Mouse (Mus musculus) liver, adult 2 months (tissue): ENCODE results near the gene Ptpn11. TPM values are rescaled to one million over a fixed set of nuclear protein-coding genes. Genes with fewer than 3 reads are reported as not detected.

Source experiments
- DNase-seq: peaks from one replicate; pipeline ENCODE4 v3.0.0-alpha.2; 2011; ENCODE audit warnings: low read depth, low spot score; ENCODE audit errors: extremely low read depth
- H3K27ac ChIP-seq: fragments of 200-500 bp; replicated peaks from 2 replicates; pipeline ENCODE4 v1.5.1; 2012; ENCODE audit warnings: low read depth, mild to moderate bottlenecking, control low read depth, inconsistent platforms, low read length; ENCODE audit not compliant: insufficient read depth
- H3K27me3 ChIP-seq: fragments of 200-500 bp; 2 replicates; pipeline ENCODE4 v1.6.1; 2012; ENCODE audit warnings: mild to moderate bottlenecking, moderate library complexity, low read length, inconsistent platforms; ENCODE audit not compliant: control insufficient read depth, insufficient read depth
- H3K36me3 ChIP-seq: fragments of 200-500 bp; 2 replicates; pipeline ENCODE4 v1.6.1; 2012; ENCODE audit warnings: low read length, inconsistent platforms; ENCODE audit not compliant: control insufficient read depth, insufficient read depth
- H3K4me1 ChIP-seq: fragments of 200-500 bp; 2 replicates; pipeline ENCODE4 v1.6.1; 2011; ENCODE audit warnings: low read length; ENCODE audit not compliant: control insufficient read depth, insufficient read depth
- H3K4me3 ChIP-seq: fragments of 200-500 bp; 2 replicates; pipeline ENCODE4 v1.5.1; 2011; ENCODE audit warnings: low read depth, mild to moderate bottlenecking, control low read depth, low read length, moderate library complexity; ENCODE audit not compliant: insufficient read depth
- H3K79me2 ChIP-seq: fragments of 200-500 bp; 2 replicates; pipeline ENCODE4 v1.6.1; 2012; ENCODE audit warnings: inconsistent platforms, mild to moderate bottlenecking, low read length, moderate library complexity; ENCODE audit not compliant: control insufficient read depth, insufficient read depth
- H3K9ac ChIP-seq: fragments of 200-500 bp; 2 replicates; pipeline ENCODE4 v1.6.1; 2012; ENCODE audit warnings: low read depth, mild to moderate bottlenecking, control low read depth, inconsistent platforms, low read length
- CTCF ChIP-seq: fragments of 200-500 bp; IDR thresholded peaks from 2 replicates; pipeline ENCODE4 v1.5.1; 2011; ENCODE audit warnings: low read depth, low read length, control low read depth
- POLR2A ChIP-seq: fragments of 200-500 bp; IDR thresholded peaks from 2 replicates; pipeline ENCODE4 v1.6.1; 2011; ENCODE audit warnings: low read length, control low read depth; ENCODE audit not compliant: insufficient read depth; ENCODE audit errors: extremely low read depth
- WGBS: fragments of 180-500 bp; shearing (Covaris S2); methylation state at CpG from one replicate; pipeline ENCODE4 v1.1.7; 2018; 5-methylcytosine and 5-hydroxymethylcytosine counted together
- polyA plus RNA-seq: library from polyadenylated mRNA; depleted of rRNA; stranded (reverse); fragments of >200 nt; gene quantifications from 2 replicates; pipeline ENCODE4 v1.2.3, GENCODE M21; 2012
- total RNA-seq: library from RNA; depleted of rRNA; stranded (reverse); fragments of >200 nt; gene quantifications from 2 replicates; pipeline ENCODE4 v1.2.3, GENCODE M21; 2014

The Ptpn11 gene
- total and polyA plus RNA-seq, 2 experiments: 15.6 to 23.1 TPM

DNA sequence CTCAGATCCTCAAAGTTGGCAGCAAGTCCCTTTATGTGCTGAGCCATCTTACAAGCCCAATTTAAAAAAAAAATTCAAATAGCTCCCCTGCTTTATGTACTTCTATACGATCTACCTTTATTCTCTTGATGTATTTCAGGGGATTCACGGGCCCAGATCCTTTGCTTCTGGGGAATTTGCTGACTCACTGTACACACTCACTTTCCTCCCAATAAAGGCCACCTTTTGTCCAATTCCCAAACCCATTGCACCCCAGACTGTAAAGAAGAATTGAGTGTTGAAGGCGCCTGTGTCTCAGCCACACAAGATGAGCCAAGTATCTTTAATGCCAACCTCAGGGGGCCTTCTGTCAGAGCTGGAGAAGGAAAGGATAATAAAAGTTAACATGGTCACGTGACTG lies 93.2 kb downstream of the Ptpn11 start:
- Histone ChIP-seq H3K27me3 (no peaks in the 10 kb centered on the region), H3K9ac (no peak overlapping the region), H3K36me3 (no peaks in the 10 kb centered on the region), H3K4me3 (no peak overlapping the region), H3K79me2 (no peaks in the 10 kb centered on the region), H3K4me1 (no peaks in the 10 kb centered on the region), H3K27ac (no peak overlapping the region)
- 78% methylated on average over 4 of the region's 4 CpGs for WGBS
- no peak for DNase-seq
- TF ChIP-seq POLR2A: no peak
- TF ChIP-seq CTCF: no peak

DNA sequence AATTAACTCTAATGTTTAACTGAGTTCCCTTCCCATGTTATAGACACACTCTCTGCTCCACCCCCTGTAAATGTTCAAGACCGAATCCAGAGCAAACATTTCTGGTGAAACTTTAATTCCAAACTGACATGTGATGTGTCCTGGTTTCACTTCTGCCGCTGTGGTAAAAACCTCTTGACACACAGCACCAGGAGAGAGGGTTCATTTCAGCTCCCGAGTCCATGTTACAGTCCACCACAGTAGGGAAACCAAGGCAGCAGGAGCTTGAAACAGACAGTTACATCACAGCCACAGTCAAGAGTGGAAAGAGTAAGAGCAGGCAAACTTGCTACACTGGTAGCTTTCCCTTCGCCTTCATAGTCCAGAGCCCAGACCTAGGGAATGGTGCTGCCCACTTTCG lies 94.5 kb downstream of the Ptpn11 start:
- Histone ChIP-seq H3K4me3 (no peak overlapping the region), H3K27me3 (no peaks in the 10 kb centered on the region), H3K36me3 (no peaks in the 10 kb centered on the region), H3K9ac (no peak overlapping the region), H3K4me1 (no peaks in the 10 kb centered on the region), H3K79me2 (no peaks in the 10 kb centered on the region), H3K27ac (no peak overlapping the region)
- DNase-seq: no peak
- WGBS: 75% methylated on average over 5 of the region's 5 CpGs
- no peak for TF ChIP-seq CTCF
- no peak for TF ChIP-seq POLR2A

DNA sequence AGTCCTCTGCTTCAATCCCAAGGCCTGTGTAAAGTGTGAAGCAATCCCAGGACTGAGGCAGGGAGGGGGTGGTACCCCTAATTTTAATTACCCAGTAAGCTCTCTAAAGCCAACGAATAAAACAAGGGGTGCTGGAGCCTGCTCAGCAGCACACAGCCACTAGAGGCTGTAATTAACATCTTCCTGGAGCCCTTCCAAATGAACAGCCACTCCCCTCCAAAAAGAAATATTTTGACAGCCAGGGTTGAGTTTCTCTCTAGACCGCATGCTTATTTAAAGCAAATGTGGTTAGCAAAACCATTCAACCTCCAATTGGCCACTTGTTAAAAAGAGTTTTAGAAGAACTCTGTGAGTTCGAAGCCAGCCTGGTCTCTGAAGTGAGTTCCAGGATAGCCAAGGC lies 97.9 kb downstream of the Ptpn11 start:
- no peaks in the 10 kb centered on the region for H3K79me2 ChIP-seq
- H3K36me3 ChIP-seq: no peaks in the 10 kb centered on the region
- TF ChIP-seq CTCF: no peak
- H3K4me3 ChIP-seq: no peak overlapping the region
- no peaks in the 10 kb centered on the region for H3K27me3 ChIP-seq
- 60% methylated on average over 3 of the region's 3 CpGs for WGBS
- DNase-seq: no peak
- H3K9ac ChIP-seq: no peak overlapping the region
- no peak overlapping the region for H3K27ac ChIP-seq
- no peaks in the 10 kb centered on the region for H3K4me1 ChIP-seq

DNA sequence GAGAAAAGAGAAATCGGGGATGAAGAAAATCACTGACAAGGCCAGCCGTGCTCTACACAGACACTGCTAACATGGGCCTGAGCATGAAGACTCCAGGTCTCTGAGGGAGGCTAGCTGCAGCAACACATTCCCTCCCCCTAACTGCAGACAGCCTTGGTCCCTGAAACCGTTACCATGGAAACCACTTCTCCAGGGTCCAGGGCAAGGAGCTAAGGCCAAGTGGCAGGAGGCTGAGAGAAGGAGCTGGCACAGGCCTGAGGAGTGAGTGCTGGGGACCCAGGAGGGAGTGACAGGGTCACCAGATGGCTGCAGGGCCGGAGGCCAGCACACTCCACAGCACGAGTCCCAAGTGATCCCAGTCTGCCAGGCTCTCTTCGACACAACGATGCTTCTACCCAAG lies 101.5 kb downstream of the Ptpn11 start:
- no peak for TF ChIP-seq CTCF
- TF ChIP-seq POLR2A: no peak
- DNase-seq: no peak
- Histone ChIP-seq H3K27ac (no peak overlapping the region), H3K4me1 (no peaks in the 10 kb centered on the region), H3K36me3 (no peaks in the 10 kb centered on the region), H3K27me3 (no peaks in the 10 kb centered on the region), H3K79me2 (no peaks in the 10 kb centered on the region), H3K4me3 (no peak overlapping the region), H3K9ac (no peak overlapping the region)
- WGBS: 84% methylated on average over 7 of the region's 7 CpGs

DNA sequence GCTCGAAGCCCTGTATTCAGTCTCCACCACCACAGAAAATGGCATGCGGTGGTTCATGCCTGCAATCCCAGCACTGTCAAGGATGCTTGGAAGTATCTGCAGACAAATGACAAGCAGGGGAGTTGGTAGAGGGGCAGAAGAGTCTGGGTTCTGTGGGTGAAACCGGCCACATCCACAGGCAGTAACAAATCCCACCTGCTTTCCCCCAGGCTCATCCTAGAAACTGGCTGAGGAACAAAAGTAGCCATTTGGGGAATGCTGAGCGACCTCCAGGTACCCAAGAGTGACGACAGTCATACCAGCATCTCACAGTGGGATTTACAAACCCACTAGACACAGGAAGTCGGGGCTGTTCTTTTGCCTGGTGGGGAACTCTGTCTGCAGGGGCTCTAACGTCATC lies 103.5 kb downstream of the Ptpn11 start:
- Histone ChIP-seq H3K27me3 (no peaks in the 10 kb centered on the region), H3K4me3 (no peak overlapping the region), H3K27ac (no peak overlapping the region), H3K4me1 (no peaks in the 10 kb centered on the region), H3K79me2 (no peaks in the 10 kb centered on the region), H3K9ac (no peak overlapping the region), H3K36me3 (no peaks in the 10 kb centered on the region)
- TF ChIP-seq POLR2A (no peak), CTCF (no peak)
- no peak for DNase-seq
- WGBS: 65% methylated on average over 7 of the region's 7 CpGs

DNA sequence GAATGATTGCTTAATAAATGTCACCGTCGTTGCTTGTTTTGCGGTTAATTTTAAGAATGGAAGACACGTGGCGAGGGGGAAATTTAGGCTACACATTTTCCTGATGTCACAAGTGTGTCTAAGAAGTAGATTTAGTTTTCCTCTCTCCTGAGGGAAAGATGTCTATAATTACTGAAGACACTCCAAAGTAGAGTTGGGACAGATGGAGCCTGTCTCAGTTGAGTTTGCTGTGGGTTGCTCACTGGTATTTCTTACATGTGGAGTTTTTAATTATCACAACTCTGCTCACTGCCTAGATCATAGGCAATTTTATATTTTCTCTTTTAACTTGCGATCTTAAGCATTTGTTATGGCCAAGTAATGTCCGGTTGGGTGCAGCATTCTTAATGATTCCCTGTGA lies 108.6 kb downstream of the Ptpn11 start:
- Histone ChIP-seq H3K27me3 (no peaks in the 10 kb centered on the region), H3K9ac (no peak overlapping the region), H3K36me3 (no peaks in the 10 kb centered on the region), H3K4me1 (no peaks in the 10 kb centered on the region), H3K4me3 (no peak overlapping the region), H3K79me2 (no peaks in the 10 kb centered on the region), H3K27ac (no peak overlapping the region)
- TF ChIP-seq CTCF (no peak), POLR2A (no peak)
- DNase-seq: no peak
- 91% methylated on average over 7 of the region's 7 CpGs for WGBS
